Mouse (Mus musculus): Measurements from ENCODE around the gene Pkig. TPM values are rescaled to one million over a fixed set of nuclear protein-coding genes. Genes with fewer than 3 reads are reported as not detected.
"Not testable (repeated sequence)": the region's sequence is repeated elsewhere in the genome, so short reads cannot be mapped to it uniquely, and the experiment has no call there.

The Pkig gene
- total RNA-seq, 1 experiment from 2014 or later: 47.7 TPM

GRCm38 (mm10) chr2:163682344-163682743, 24.2 kb downstream of the Pkig start:
- no peak for DNase-seq

GRCm38 (mm10) chr2:163685287-163685686, 27.1 kb downstream of the Pkig start:
- no peak for DNase-seq

GRCm38 (mm10) chr2:163685761-163686200, 27.6 kb downstream of the Pkig start:
- no peak for DNase-seq

DNA sequence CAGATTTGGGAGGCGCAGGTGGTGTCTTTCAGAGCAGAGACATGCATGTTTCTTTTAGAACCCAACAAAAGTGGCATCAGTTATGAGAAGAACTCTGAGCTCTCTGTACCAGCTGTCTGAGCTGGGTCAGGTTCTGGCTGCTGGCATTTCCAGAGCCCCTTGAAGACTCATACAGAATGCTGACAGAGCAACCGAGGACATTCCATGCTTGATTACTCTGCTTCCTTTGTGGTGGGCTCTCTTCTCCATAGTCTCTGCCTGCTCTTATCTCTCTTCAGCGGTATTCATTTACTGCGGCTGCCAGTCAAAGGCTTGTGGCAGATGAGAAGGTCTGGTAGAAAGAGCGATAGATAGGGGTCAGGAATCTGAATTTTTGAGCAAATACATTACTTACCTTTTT, 28.0 kb downstream of the Pkig start:
- no peak for DNase-seq

DNA sequence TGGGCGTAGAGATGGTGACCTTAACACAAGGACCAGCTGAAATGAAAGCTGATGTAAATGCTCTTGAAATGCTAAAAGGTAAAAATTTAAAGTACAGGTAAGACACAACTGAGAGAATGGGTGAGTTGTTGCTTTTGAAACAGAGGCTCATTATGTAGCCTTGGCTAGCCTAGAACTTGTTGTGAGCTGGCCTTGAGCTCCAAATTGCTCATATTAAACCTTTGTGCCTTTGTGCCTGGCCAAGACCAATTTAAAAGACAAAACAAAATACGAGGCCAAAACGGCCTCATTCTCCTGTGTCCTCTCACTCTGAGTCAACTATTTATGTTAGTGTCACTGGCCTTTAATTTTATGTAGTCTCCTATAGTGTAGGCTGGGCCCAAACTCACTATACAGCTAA, 28.7 kb downstream of the Pkig start:
- no peak for DNase-seq

DNA sequence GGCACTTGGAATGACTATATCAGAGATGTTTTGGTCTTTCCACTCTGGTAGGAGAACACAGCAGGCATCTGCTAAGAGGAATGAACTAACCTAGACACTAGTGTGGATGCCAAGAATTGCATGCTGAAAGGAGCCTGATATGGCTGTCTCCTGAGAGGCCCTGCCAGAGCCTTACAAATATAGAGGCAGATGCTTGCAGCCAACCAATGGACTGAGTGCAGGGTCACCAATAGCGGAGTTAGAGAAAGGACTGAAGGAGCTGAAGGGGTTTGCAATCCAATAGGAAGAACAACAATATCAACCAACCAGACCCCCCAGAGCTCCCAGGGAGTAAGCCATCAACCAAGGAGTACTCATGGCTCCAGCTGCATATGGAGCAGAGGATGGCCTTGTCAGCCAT, 30.2 kb downstream of the Pkig start:
- not testable (repeated sequence) for DNase-seq

- no peak for DNase-seq
Observed at GRCm38 (mm10) chr2:163689771-163690170, 31.6 kb downstream of the Pkig start.

GRCm38 (mm10) chr2:163690409-163691304, 32.5 kb downstream of the Pkig start:
- DNase-seq: no peak

DNA sequence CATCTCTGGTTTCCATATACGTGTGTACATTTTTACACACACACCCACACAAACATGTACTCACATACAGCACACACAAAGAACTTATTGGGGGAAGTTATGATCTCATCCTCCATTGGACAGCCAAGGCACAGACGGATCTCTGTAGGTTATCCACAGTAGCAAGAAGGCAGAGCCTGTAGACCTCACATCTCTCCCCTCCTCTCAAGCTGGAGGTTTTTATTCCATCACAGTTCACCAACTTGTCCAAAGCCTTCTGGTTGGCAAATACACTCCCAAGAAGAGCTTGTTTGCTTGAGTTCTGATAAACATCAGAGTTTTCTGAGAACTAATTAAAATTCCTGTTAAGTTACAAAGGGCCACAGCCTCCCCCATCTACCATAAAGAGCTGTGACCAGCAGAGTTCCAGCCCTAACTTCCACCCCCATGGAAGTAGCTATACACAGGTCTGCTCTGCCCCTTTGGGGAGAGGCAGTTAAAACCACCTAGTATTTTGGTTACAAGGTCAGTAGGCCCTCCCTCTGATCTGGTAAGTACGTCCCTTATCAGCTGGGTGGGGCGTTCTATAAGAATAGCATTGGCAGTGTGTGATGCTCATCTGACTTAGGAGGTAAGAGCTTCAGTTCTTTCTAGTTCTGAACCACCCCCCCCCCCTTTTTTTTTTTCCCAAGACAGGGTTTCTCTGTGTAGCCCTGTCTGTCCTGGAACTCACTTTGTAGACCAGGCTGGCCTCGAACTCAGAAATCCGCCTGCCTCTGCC, 33.8 kb downstream of the Pkig start:
- DNase-seq: no peak

DNA sequence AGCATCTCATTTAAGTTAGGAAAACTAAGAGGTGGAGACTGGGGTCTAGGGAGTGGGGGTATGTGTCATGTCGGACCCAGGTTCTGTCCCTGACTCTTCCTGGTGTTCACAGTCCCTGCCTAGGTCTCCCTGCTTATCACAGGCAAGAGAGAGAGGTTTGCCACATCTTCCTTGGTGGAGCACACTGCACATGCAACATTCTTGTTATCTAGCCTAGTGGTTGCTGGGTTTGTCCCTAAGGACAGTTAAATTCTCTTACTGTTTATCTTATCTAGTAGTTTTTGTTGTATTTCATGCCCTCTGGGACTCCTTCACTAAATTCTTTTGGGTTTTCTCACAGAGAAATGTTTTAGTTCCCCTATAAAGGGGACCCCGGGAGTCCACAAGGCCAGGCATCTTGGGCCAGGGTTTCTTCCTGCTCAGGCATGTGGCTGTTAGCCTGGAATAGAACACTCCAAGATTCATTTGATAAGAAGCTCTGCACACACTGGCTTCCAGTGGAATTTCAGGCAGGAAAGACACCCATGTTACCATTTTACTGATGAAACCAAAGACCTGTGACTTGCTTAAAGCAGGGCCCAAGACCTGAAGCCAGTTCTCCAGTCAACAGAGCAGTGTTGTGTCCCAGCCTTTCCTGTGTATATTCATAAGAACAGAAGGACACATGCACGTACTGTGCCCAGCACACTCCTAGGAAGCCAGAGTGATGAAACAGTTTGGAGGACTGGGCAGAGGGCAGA, 34.9 kb downstream of the Pkig start:
- no peak for DNase-seq

DNA sequence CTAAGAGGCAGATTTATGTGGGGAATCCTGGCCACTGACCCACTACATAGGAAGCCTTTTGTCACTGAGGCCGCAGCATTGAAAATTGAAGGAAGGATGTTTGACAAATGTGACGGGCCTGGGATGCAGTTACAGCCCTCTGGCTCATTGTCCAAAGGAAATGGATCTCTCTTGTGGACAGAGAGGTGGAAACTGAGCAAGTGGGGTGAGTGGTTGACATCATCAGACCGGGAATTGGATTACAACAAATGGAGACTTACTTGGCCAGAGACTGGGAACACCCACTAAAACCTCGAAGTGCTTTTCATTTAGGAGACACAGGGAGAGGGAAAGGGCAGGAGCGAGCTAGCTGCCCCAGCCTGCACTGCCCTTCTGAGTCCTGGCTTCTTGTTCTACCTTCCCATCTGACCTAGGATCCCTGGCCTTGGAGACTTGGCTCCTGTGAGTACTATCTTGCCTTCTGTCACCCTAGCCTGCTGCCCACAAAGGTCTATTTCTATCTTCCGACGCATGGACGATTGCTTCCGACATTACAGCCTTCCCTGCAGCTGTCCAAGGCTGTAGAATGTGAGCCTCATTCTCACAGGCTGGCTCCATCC, 35.6 kb downstream of the Pkig start:
- no peak for DNase-seq

GRCm38 (mm10) chr2:163696763-163697162, 38.6 kb downstream of the Pkig start:
- DNase-seq: no peak

GRCm38 (mm10) chr2:163697764-163698480, 39.7 kb downstream of the Pkig start:
- no peak for DNase-seq

GRCm38 (mm10) chr2:163699078-163699780, 41.0 kb downstream of the Pkig start:
- no peak for DNase-seq

DNA sequence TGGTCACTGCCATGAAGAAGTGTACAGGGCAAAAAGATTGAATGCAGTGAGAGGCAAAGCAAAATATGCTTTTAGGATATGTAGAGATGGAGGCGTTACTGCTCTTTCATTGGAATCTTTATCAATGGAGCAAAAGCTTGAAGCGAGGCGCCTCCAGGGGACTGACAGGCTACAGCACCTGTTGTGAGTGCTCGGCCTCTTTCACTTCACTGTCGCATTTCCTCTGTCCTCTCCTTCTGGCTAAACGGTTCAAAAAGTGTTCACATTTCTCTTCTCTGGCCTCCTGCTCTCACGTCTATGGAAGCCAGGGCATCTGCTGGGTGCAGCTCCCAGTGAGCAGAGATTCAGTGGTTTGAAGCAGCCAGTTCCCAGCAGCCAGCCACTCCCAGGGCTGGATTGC, 44.2 kb downstream of the Pkig start:
- no peak for DNase-seq

DNA sequence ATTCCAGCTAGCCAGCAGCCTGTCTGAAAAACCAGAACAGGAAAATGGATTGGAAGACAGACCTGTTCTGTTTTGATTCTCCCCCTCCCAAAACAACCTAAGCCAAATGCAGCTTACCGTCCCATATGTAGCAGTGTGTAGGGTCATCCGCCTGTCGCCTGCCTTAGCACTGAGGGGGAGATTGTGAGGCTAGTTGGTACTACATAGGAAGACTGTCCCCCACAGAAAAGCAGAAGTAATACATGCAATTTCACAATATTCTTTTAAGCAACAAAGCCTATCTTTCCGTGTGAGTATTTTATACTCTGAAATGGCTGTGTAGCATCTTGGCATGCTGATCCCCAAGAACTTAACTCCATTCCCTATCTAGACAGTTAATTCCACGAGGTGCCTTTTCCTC, 44.7 kb downstream of the Pkig start:
- no peak for DNase-seq

DNA sequence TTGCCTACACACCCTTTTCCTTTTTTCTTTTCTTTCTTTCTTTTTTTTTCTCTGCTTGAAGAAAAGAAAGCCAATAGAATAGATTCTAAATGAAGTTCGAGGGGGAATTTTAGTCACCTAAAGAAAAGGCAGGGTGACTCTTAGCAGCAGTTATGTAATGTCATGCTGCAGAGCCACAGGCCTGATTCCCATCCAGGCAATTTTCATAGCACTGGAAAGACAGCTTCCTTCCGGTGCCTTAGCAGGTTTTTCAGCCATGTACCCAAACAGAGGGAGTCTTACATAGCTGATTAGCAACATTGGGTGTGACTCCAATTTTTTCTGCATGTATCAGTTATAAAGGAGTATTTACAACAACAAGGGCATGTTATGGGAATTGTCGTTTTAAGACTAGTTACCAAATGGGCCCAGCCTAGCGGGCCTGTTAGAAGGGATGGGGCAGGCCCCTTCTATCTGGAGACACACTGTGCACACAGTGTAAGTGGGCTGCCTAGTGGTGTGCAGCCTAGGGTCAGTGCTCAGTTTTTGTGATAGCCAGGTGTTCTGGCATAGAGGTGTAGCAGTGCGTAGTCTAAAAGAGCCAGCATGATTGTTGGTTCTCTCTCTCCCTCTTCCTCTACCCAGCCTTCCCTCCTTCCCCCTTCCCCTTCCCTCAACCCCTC, 45.5 kb downstream of the Pkig start:
- DNase-seq: no peak

DNA sequence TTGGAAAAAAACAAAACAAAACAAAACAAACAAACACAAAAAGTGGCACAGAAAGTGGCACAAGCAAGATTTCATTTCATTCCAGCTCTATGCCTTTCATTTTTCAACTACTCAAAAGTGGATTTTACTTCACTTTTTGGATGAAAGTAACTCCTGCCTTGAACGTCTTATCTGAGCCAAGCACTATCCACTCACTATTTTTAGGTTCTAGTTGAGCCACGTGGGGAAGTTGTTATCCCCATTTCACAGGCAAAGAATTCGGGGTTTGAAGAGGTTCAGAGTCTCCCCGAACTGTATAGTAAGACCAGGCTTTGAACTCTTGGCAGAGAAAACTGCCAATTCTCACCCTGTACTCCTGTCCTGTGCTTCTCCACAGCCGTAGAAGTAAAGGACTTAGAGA, 50.1 kb downstream of the Pkig start:
- no peak for DNase-seq

- no peak for DNase-seq
Observed at GRCm38 (mm10) chr2:163708763-163709250, 50.6 kb downstream of the Pkig start.

GRCm38 (mm10) chr2:163710000-163710399, 51.8 kb downstream of the Pkig start:
- no peak for DNase-seq

All from adrenal gland, postnatal 25 days (tissue).